Mouse (Mus musculus) thymus, adult 2 months (tissue): ENCODE data around the gene Casq2.

Source experiments
- CTCF ChIP-seq: fragments of 200-500 bp; IDR thresholded peaks from 2 replicates; pipeline ENCODE4 v1.5.1; 2012; ENCODE audit warnings: mild to moderate bottlenecking, control low read depth, low read length, moderate library complexity, borderline replicate concordance; ENCODE audit not compliant: control insufficient read depth, poor library complexity, insufficient read depth; ENCODE audit errors: extremely low read depth
- POLR2A ChIP-seq: fragments of 200-500 bp; IDR thresholded peaks from 2 replicates; pipeline ENCODE4 v1.6.1; 2012; ENCODE audit warnings: mild to moderate bottlenecking, low read length, control low read depth, moderate library complexity; ENCODE audit not compliant: control insufficient read depth, poor library complexity, insufficient read depth; ENCODE audit errors: extremely low read depth

- no peak for TF ChIP-seq CTCF
- TF ChIP-seq POLR2A, result no peak
Observed at GRCm38 (mm10) chr3:102086283-102086682, at the start of gene Casq2.
